Mouse (Mus musculus): ENCODE data around the gene Ifngr2.

GRCm38 (mm10) chr16:91522040-91522439 is 24.8 kb upstream of the Ifngr2 start:
- TF ChIP-seq CTCF (IDR thresholded peaks at IDR 0.05; ENCODE audit: low read depth, low read length) (no peak), POLR2A (IDR thresholded peaks at IDR 0.05; ENCODE audit: extremely low read depth, insufficient read depth, low read length) (no peak)

Data from liver, adult 2 months (tissue).